Mouse (Mus musculus) kidney, embryonic 15.5 days (tissue): ENCODE results near the gene Mcfd2. TPM values are rescaled to one million over a fixed set of nuclear protein-coding genes. Genes with fewer than 3 reads are reported as not detected.

Source experiments
- ATAC-seq: fragments of 200-750 bp; cut with Nextera tagmentation; replicated peaks from 2 replicates; pipeline ENCODE4 v1.8.0; 2017; ENCODE audit warnings: moderate TSS enrichment; ENCODE audit not compliant: low FRiP score
- H3K27ac ChIP-seq: fragments of 300-500 bp; sonication (generic); 2 replicates; pipeline ENCODE4 v1.5.1; 2015; ENCODE audit warnings: mild to moderate bottlenecking, inconsistent platforms
- H3K27me3 ChIP-seq: fragments of 300-500 bp; sonication (generic); 2 replicates; pipeline ENCODE4 v1.6.1; 2015; ENCODE audit warnings: inconsistent platforms
- H3K36me3 ChIP-seq: fragments of 300-500 bp; sonication (generic); 2 replicates; pipeline ENCODE4 v1.6.1; 2015; ENCODE audit warnings: inconsistent platforms
- H3K4me1 ChIP-seq: fragments of 300-500 bp; sonication (generic); 2 replicates; pipeline ENCODE4 v1.6.1; 2015; ENCODE audit warnings: inconsistent platforms
- H3K4me2 ChIP-seq: fragments of 300-500 bp; sonication (generic); 2 replicates; pipeline ENCODE4 v1.6.1; 2015; ENCODE audit warnings: moderate library complexity, mild to moderate bottlenecking, inconsistent platforms
- H3K4me3 ChIP-seq: fragments of 300-500 bp; sonication (generic); replicated peaks from 2 replicates; pipeline ENCODE4 v1.5.1; 2015; ENCODE audit warnings: mild to moderate bottlenecking, inconsistent platforms
- H3K9ac ChIP-seq: fragments of 300-500 bp; sonication (generic); 2 replicates; pipeline ENCODE4 v1.6.1; 2015; ENCODE audit warnings: mild to moderate bottlenecking, inconsistent platforms
- H3K9me3 ChIP-seq: fragments of 300-500 bp; sonication (generic); replicated peaks from 2 replicates; pipeline ENCODE4 v1.6.1; 2016; ENCODE audit warnings: inconsistent platforms
- whole genome bisulfite sequencing: fragments of 180-500 bp; shearing (Covaris S2); methylation state at CpG from one replicate; pipeline ENCODE4 v1.1.7; 2015; ENCODE audit warnings: mixed read lengths; 5-methylcytosine and 5-hydroxymethylcytosine counted together
- polyA plus RNA-seq: library from polyadenylated mRNA; unstranded; fragments of >200 nt; fragmentation: Nextera tagmentation; extraction: Ambion mirVana; gene quantifications from 2 replicates; pipeline ENCODE4 v1.2.1, GENCODE M21; 2015

Gene Mcfd2
- polyA plus RNA-seq, 1 experiment from 2014 or later = 110 TPM

DNA sequence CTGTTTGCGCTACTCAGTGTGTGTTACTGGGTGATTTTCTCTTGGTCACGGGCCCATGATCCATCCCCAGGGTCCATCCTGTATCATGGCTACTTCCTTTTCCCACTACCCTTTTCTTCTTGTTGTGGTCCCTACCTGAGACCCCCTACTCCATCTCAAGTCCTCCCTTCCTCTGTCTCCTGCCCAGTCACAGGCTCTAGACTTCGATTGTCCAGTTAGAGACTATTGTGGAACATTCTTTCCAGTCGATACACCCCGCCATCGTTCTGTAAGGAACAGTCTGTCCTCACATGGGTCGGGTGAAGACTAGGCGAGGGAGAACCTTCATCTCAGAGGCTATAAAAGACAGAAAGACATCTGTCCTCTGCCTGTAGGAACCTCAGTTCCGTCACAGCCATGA is 40.4 kb downstream of the Mcfd2 start:
- H3K9ac ChIP-seq = no peak overlapping the region
- ATAC-seq = no peak
- peaks cover 16% of the 10 kb centered on the region for H3K4me1 ChIP-seq
- H3K4me2 ChIP-seq = no peak overlapping the region
- 92% methylated on average over 9 of the region's 9 CpGs for WGBS
- H3K9me3 ChIP-seq = no peaks in the 10 kb centered on the region
- no peak overlapping the region for H3K4me3 ChIP-seq
- H3K27ac ChIP-seq = no peak overlapping the region
- no peaks in the 10 kb centered on the region for H3K27me3 ChIP-seq
- no peaks in the 10 kb centered on the region for H3K36me3 ChIP-seq

DNA sequence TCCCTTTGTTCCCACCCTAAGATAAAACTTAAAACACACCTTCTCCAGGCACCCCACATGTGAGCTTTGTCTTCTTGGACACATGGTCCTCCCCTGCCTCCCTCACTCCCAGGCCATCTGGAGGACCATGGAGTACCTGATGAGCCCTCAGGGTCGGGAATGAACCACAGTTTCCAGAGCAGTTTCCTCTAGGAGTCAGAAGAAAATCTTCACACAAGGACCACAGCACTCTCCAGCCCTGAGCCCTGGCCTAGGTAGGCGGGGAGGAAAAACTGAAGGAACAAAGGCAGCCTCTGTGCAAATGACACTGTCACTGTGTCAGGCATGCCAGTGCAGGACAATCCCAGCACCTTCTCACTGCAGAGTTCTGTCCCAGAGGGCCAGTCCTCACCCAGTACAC is 41.3 kb downstream of the Mcfd2 start:
- Histone ChIP-seq H3K9ac (no peak overlapping the region), H3K27me3 (no peaks in the 10 kb centered on the region), H3K4me2 (no peak overlapping the region), H3K36me3 (no peaks in the 10 kb centered on the region), H3K4me3 (no peak overlapping the region), H3K9me3 (no peaks in the 10 kb centered on the region), H3K4me1 (peaks cover 16% of the 10 kb centered on the region), H3K27ac (no peak overlapping the region)
- ATAC-seq = no peak
- WGBS = 62% methylated on average over 2 of the region's 2 CpGs

DNA sequence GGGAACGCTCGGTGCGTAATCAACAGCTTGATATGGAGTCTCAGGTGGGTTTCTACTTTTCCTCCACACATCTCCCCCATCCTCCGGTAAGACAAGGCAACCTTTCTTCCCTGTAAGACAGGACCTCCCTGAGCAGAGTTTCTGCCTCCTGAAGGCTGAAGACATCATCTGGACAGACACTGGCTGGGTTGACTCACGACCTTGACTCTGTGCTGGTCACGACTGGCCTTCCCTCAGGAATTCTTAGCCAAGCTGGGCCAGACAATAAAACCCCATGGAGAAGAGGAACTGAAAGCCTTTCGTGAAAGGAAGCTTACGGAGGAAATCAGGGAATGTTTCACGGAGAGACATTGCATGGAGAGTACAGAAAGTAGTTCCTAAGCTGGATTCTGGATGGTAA is 46.3 kb downstream of the Mcfd2 start:
- Histone ChIP-seq H3K36me3 (no peaks in the 10 kb centered on the region), H3K9ac (no peak overlapping the region), H3K27ac (no peak overlapping the region), H3K4me3 (no peak overlapping the region), H3K4me2 (no peak overlapping the region), H3K4me1 (no peaks in the 10 kb centered on the region), H3K27me3 (no peaks in the 10 kb centered on the region), H3K9me3 (no peaks in the 10 kb centered on the region)
- 83% methylated on average over 9 of the region's 9 CpGs for WGBS
- no peak for ATAC-seq

DNA sequence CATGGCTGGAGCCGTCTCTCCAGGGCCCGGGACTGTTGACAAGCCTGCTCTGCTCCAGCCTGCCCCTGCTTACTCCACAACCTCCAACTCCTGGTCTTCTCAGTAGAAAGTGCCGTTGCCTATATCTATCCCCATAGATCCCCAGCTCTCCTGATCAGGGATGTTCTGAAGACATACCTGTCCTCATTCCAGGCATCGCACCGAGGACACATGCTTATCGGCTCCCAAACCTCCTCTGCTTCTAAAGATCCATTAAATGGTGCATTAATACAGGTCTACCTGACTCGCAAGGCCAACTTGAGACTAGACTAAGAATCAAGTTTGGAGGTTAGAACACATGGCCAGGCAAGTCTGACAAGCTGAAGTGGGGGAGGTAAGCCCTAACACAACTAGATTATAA is 51.2 kb downstream of the Mcfd2 start:
- no peak for ATAC-seq
- no peak overlapping the region for H3K4me3 ChIP-seq
- no peaks in the 10 kb centered on the region for H3K9me3 ChIP-seq
- H3K27me3 ChIP-seq = no peaks in the 10 kb centered on the region
- no peak overlapping the region for H3K4me2 ChIP-seq
- H3K27ac ChIP-seq = no peak overlapping the region
- H3K4me1 ChIP-seq = no peaks in the 10 kb centered on the region
- no peak overlapping the region for H3K9ac ChIP-seq
- no peaks in the 10 kb centered on the region for H3K36me3 ChIP-seq
- WGBS = 87% methylated on average over 7 of the region's 7 CpGs

DNA sequence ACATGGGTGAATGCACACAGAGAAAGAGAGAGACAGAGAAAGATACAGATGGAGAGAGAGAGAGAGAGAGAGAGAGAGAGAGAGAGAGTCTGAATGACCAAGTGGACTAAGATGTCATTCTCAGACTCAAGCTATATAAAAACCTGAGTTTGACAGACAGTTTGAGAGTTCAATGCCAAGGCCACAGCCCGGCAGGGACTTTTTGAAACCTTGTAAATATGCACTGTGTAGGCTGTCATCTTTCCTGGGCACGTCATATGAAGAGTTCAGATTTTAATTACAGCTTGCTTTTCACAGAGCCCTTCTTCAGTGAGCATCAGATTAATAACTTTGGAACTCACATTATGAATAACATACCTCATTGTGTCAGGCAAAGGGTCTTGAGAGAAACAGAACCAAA is 55.2 kb downstream of the Mcfd2 start:
- H3K9ac ChIP-seq = no peak overlapping the region
- no peak overlapping the region for H3K27ac ChIP-seq
- no peaks in the 10 kb centered on the region for H3K4me1 ChIP-seq
- no peak overlapping the region for H3K4me2 ChIP-seq
- H3K4me3 ChIP-seq = no peak overlapping the region
- no peaks in the 10 kb centered on the region for H3K27me3 ChIP-seq
- no peaks in the 10 kb centered on the region for H3K36me3 ChIP-seq
- 81% methylated on average over 2 of the region's 2 CpGs for WGBS
- ATAC-seq = no peak
- no peaks in the 10 kb centered on the region for H3K9me3 ChIP-seq

DNA sequence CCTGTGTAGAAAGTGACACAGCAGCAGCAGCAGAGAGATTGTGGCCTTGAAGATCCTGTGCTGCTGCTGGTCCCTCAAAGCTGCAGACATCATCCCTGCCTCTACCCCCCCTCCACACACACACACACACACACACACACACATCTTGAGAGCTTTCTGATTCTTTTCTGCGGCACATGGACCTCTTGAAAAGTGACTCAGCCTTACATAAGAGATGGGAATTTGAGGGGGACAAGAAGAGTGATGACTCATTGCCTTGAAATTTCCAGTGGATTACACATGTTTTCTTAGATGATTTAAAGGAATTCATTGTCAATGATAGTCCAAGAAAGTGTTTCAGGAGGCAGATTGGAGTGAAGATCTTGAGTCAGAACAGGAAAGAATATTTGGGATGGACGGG is 58.9 kb downstream of the Mcfd2 start:
- WGBS = 70% methylated on average over 2 of the region's 2 CpGs
- Histone ChIP-seq H3K27ac (no peak overlapping the region), H3K9ac (no peak overlapping the region), H3K36me3 (no peaks in the 10 kb centered on the region), H3K4me3 (no peak overlapping the region), H3K9me3 (no peaks in the 10 kb centered on the region), H3K27me3 (no peaks in the 10 kb centered on the region), H3K4me2 (no peak overlapping the region), H3K4me1 (peaks cover 21% of the 10 kb centered on the region)
- ATAC-seq = no peak

Other genes with a start within 250 kb of the Mcfd2 start
- 39.2 and 46.7 TPM in 2 replicates for gene Pigf, start 240.5 kb downstream of the Mcfd2 start, polyA plus RNA-seq
- gene Cript, start 240.4 kb downstream of the Mcfd2 start, polyA plus RNA-seq = 136 and 147 TPM in 2 replicates
- gene Socs5, start 158.3 kb downstream of the Mcfd2 start, polyA plus RNA-seq = 14.9 and 17.0 TPM in 2 replicates
- gene Ttc7, start 17.0 kb upstream of the Mcfd2 start, polyA plus RNA-seq = 7.7 and 8.1 TPM in 2 replicates
- not detected in 2 replicates for gene Stpg4, start 161.8 kb upstream of the Mcfd2 start, polyA plus RNA-seq
- 1,006 and 1,087 TPM in 2 replicates for gene Calm2, start 181.0 kb upstream of the Mcfd2 start, polyA plus RNA-seq